Mouse (Mus musculus) liver (tissue): ENCODE results near the gene Rab8a.

ENCODE experiments used
- DNase-seq: peaks from one replicate; pipeline ENCODE4 v3.0.0-alpha.2; 2020; ENCODE audit warnings: mixed read lengths

Rab8a gene

GRCm38 (mm10) chr8:72146556-72146955, 14.4 kb upstream of the Rab8a start:
- DNase-seq, result no peak

- DNase-seq, result no peak
Measured at GRCm38 (mm10) chr8:72147266-72147665, 13.7 kb upstream of the Rab8a start.

GRCm38 (mm10) chr8:72149056-72149455, 11.9 kb upstream of the Rab8a start:
- no peak for DNase-seq

- no peak for DNase-seq
Measured at GRCm38 (mm10) chr8:72151418-72152078, 9.5 kb upstream of the Rab8a start.

GRCm38 (mm10) chr8:72153382-72153781, 7.6 kb upstream of the Rab8a start:
- DNase-seq, result no peak

GRCm38 (mm10) chr8:72158096-72158495, 2.9 kb upstream of the Rab8a start:
- DNase-seq, result no peak

GRCm38 (mm10) chr8:72158726-72159125, 2.3 kb upstream of the Rab8a start:
- no peak for DNase-seq

- DNase-seq, result no peak
Measured at GRCm38 (mm10) chr8:72160007-72160406, 993 bp upstream of the Rab8a start.

GRCm38 (mm10) chr8:72162821-72163220, 1.8 kb downstream of the Rab8a start:
- no peak for DNase-seq

GRCm38 (mm10) chr8:72169098-72169668, 8.2 kb downstream of the Rab8a start:
- DNase-seq, result no peak

- DNase-seq, result peak; percentile 16
Measured at GRCm38 (mm10) chr8:72169681-72170249, 8.8 kb downstream of the Rab8a start.

GRCm38 (mm10) chr8:72177346-72177925, 16.4 kb downstream of the Rab8a start:
- peak; percentile 66 for DNase-seq

- no peak for DNase-seq
Measured at GRCm38 (mm10) chr8:72183554-72184202, 22.7 kb downstream of the Rab8a start.

- no peak for DNase-seq
Measured at GRCm38 (mm10) chr8:72187793-72188331, 26.9 kb downstream of the Rab8a start.

- DNase-seq, result no peak
Measured at GRCm38 (mm10) chr8:72189417-72190214, 28.6 kb downstream of the Rab8a start, which contains the start of gene Hsh2d. Hsh2d (plus strand) TSS chr8:72189638.

- no peak for DNase-seq
Measured at GRCm38 (mm10) chr8:72190215-72190539, 29.2 kb downstream of the Rab8a start.

- no peak for DNase-seq
Measured at GRCm38 (mm10) chr8:72192065-72192464, 31.1 kb downstream of the Rab8a start.

- peak; percentile 14 for DNase-seq
Measured at GRCm38 (mm10) chr8:72197997-72198396, 37.0 kb downstream of the Rab8a start.

- DNase-seq, result no peak
Measured at GRCm38 (mm10) chr8:72208582-72208981, 47.6 kb downstream of the Rab8a start.

GRCm38 (mm10) chr8:72210222-72210621, 49.2 kb downstream of the Rab8a start:
- no peak for DNase-seq

- no peak for DNase-seq
Measured at GRCm38 (mm10) chr8:72210710-72211109, 49.7 kb downstream of the Rab8a start.

GRCm38 (mm10) chr8:72211846-72212245, 50.8 kb downstream of the Rab8a start:
- no peak for DNase-seq
